Mouse (Mus musculus): Measurements from ENCODE around the gene Plekho2.

- TF ChIP-seq MAX (IDR thresholded peaks at IDR 0.05; ENCODE audit: low read length), result no peak
- TF ChIP-seq EP300 (IDR thresholded peaks at IDR 0.05; ENCODE audit: low read length), result peak; percentile 64
- no peak for TF ChIP-seq CTCF (conservative IDR thresholded peaks at IDR 0.05 in 1 of 2, IDR thresholded peaks at IDR 0.05 in 1 of 2; ENCODE audit: low read depth in 2 of 2, low read length in 2 of 2)
- TF ChIP-seq ZMIZ1 (IDR thresholded peaks at IDR 0.05; ENCODE audit: low read depth, low read length), result no peak
- no peak for TF ChIP-seq CHD2 (IDR thresholded peaks at IDR 0.05; ENCODE audit: low read length)
- TF ChIP-seq ZNF384 (IDR thresholded peaks at IDR 0.05; ENCODE audit: low read depth, low read length), result peak; percentile 45; the same call in 1 of the 2 replicates
- TF ChIP-seq POLR2A (IDR thresholded peaks at IDR 0.05; ENCODE audit: low read depth, low read length), result no peak
- no peak for TF ChIP-seq MAZ (IDR thresholded peaks at IDR 0.05; ENCODE audit: low read depth, low read length)
- TF ChIP-seq HCFC1 (IDR thresholded peaks at IDR 0.05; ENCODE audit: low read depth, low read length), result no peak
- TF ChIP-seq UBTF (IDR thresholded peaks at IDR 0.05; ENCODE audit: low read depth, low read length), result no peak
- TF ChIP-seq ELF1 (IDR thresholded peaks at IDR 0.05; ENCODE audit: low read depth, low read length), result no peak
Observed at GRCm38 (mm10) chr9:65569491-65569971, 10.3 kb downstream of the Plekho2 start.
